12 mouse cellular contexts compared by ENCODE assay signal in the genomic region with DNA sequence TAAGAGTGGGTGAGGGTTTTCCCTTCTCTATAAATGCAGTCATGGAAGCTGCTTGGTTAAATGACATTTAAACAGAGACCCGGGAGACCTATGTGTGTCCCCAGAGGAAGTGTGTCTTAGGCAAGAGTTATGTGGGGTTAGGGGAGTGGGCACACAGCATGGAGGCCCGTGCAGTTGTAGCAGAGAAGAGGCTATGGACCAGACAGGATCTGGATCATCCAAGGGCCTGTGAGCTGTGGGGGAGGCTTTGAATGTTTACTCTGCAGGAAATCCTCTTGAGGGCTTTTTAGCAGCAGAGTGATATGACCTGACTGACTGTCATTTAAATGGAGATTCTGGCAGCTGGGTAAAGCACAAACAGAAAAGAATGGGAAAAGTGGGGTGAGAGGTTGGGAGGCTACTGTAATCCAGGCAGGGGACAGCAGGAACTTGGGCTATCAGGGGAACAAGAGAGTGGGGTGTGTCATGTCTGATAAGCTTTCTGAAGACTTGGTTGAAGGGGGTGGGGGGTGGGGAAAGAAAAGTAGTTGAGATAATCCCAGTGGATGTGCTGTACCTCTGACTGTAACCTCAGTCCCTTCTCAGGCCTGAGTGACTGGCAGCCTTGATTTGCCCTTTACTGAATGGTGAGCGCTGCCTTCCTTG.
DNase-seq lines count a peak whose midpoint lies in the region; ATAC-seq lines count a peak whose summit lies in the region.
"Had no signal": no experiment of that assay in that cellular context is flagged by ENCODE, and none has a peak within 500 bp of the region (broad histone marks: within the 10 kb centered on the region; RNA-seq: fewer than 3 reads in every experiment).

No protein-coding gene starts in this region.

- intact Hi-C loops in heart, postnatal 10 days (cut with DNase I) = no loop called here

- H3K4me1 ChIP-seq in heart, embryonic 15.5 days (replicated peaks) = peaks cover 14% of the 10 kb centered on the region
- H3K4me1 ChIP-seq in midbrain, embryonic 11.5 days (ENCODE audit: control insufficient read depth, insufficient read depth, low read length) = peaks cover 32% of the 10 kb centered on the region

- ATAC-seq in heart, embryonic 15.5 days (replicated peaks; ENCODE audit: insufficient number of reproducible peaks, insufficient read depth, low FRiP score, low read depth) = 0 out of 2 replicates have a peak, but pooled peaks have one; percentile 24
- peak; percentile 70 for ATAC-seq in midbrain, embryonic 11.5 days (ENCODE audit: low FRiP score)
- ATAC-seq: liver, embryonic 12.5 days had no signal

- H3K9me3 ChIP-seq in heart, embryonic 15.5 days (replicated peaks) = no peaks in the 10 kb centered on the region
- H3K9me3 ChIP-seq in midbrain, embryonic 11.5 days (ENCODE audit: control insufficient read depth, low read length) = no peaks in the 10 kb centered on the region
- H3K9me3 ChIP-seq: liver, embryonic 12.5 days had no signal

- WGBS in heart, embryonic 15.5 days = 19% methylated on average over 3 of the region's 3 CpGs
- 23% methylated on average over 3 of the region's 3 CpGs for WGBS in midbrain, embryonic 11.5 days

- H3K27me3 ChIP-seq in heart, embryonic 15.5 days = no peaks in the 10 kb centered on the region
- H3K27me3 ChIP-seq in midbrain, embryonic 11.5 days (ENCODE audit: control insufficient read depth, insufficient read depth, low read length) = no peaks in the 10 kb centered on the region
- H3K27me3 ChIP-seq: liver, embryonic 12.5 days had no signal

- DNase-seq in heart, postnatal 10 days = no peak
- peak; percentile 40 for DNase-seq in retina, postnatal 1 day
- no peak for DNase-seq in retina, embryonic 14.5 days (ENCODE audit: low spot score)
- no peak for DNase-seq in midbrain, embryonic 11.5 days (ENCODE audit: low spot score, missing footprints)
- no peak for DNase-seq in thymus, postnatal 36 days
- DNase-seq in cerebellum, adult 18-20 months = no peak
- DNase-seq: adrenal gland, postnatal 36 days; cerebellum, adult 11-12 months; kidney, postnatal 14 days; right cerebral cortex, postnatal 4 days had no signal

- H3K4me2 ChIP-seq in heart, embryonic 15.5 days = no peak overlapping the region
- no peak overlapping the region for H3K4me2 ChIP-seq in midbrain, embryonic 11.5 days
- H3K4me2 ChIP-seq: liver, embryonic 12.5 days had no signal

- H3K4me3 ChIP-seq in heart, embryonic 15.5 days = no peak overlapping the region
- no peak overlapping the region for H3K4me3 ChIP-seq in midbrain, embryonic 11.5 days (ENCODE audit: low read depth, low read length)
- H3K4me3 ChIP-seq: liver, embryonic 12.5 days had no signal

- H3K27ac ChIP-seq in heart, embryonic 15.5 days = 0 out of 2 replicates have a peak overlapping the region, but pooled peaks have one; percentile 4
- peak overlapping the region; percentile 50 for H3K27ac ChIP-seq in midbrain, embryonic 11.5 days (ENCODE audit: low read depth, low read length)
- H3K27ac ChIP-seq: liver, embryonic 12.5 days had no signal

- H3K9ac ChIP-seq in heart, embryonic 15.5 days = no peak overlapping the region
- peak overlapping the region; percentile 6; the same call in 1 of the 2 replicates for H3K9ac ChIP-seq in midbrain, embryonic 11.5 days (ENCODE audit: low read length)
- H3K9ac ChIP-seq: liver, embryonic 12.5 days had no signal

- no peaks in the 10 kb centered on the region for H3K36me3 ChIP-seq in heart, embryonic 15.5 days
- H3K36me3 ChIP-seq in midbrain, embryonic 11.5 days (ENCODE audit: control insufficient read depth, insufficient read depth, low read length) = no peaks in the 10 kb centered on the region
- H3K36me3 ChIP-seq: liver, embryonic 12.5 days had no signal
